Mouse (Mus musculus): ENCODE measurements around the gene Tmbim6. TPM values are rescaled to one million over a fixed set of nuclear protein-coding genes. Genes with fewer than 3 reads are reported as not detected.

The Tmbim6 gene
- total RNA-seq, 1 experiment = 436 TPM

- H3K4me1 ChIP-seq (ENCODE audit: control insufficient read depth in 2 of 2, insufficient read depth in 2 of 2, low read length in 2 of 2, poor library complexity in 1 of 2) = peaks cover 2 to 17% of the 10 kb centered on the region in 2 experiments
- H3K27ac ChIP-seq (ENCODE audit: insufficient read depth, low read depth, low read length, poor library complexity, severe bottlenecking) = no peak overlapping the region
- in situ Hi-C loops (cut with MboI; ENCODE audit: low sequenced_read_pairs in 2 of 2, unreplicated experiment in 2 of 2) = no loop called here
- peak overlapping the region; percentile 67 for H3K9ac ChIP-seq (ENCODE audit: insufficient read depth, low read depth, low read length, poor library complexity, severe bottlenecking)
- no peaks in the 10 kb centered on the region for H3K9me3 ChIP-seq (ENCODE audit: control insufficient read depth, insufficient read depth, low read depth, low read length)
- H3K36me3 ChIP-seq (ENCODE audit: control insufficient read depth, insufficient read depth, low read length, poor library complexity, severe bottlenecking) = no peaks in the 10 kb centered on the region
- H3K4me3 ChIP-seq (ENCODE audit: insufficient read depth in 1 of 2, low read depth in 1 of 2, low read length in 2 of 2, poor library complexity in 1 of 2, severe bottlenecking in 1 of 2) = peak overlapping the region; percentile 91 to 100
- no peak for DNase-seq (ENCODE audit: low read depth, low spot score)
- TF ChIP-seq ZNF384 (IDR thresholded peaks at IDR 0.05; ENCODE audit: low read depth, low read length) (no peak), ZC3H11A (IDR thresholded peaks at IDR 0.05; ENCODE audit: borderline replicate concordance, low read depth, low read length) (no peak), MAFK (IDR thresholded peaks at IDR 0.05; ENCODE audit: insufficient read depth, low read depth, low read length) (no peak), HCFC1 (IDR thresholded peaks at IDR 0.05; ENCODE audit: borderline replicate concordance, insufficient read depth, low read length) (no peak), CHD2 (IDR thresholded peaks at IDR 0.05; ENCODE audit: low read depth, low read length) (no peak)
Measured at GRCm38 (mm10) chr15:99456338-99456962, 63.8 kb downstream of the Tmbim6 start.

- Histone ChIP-seq H3K36me3 (ENCODE audit: control insufficient read depth, insufficient read depth, low read length, poor library complexity, severe bottlenecking) (no peaks in the 10 kb centered on the region), H3K27ac (ENCODE audit: insufficient read depth, low read depth, low read length, poor library complexity, severe bottlenecking) (peak overlapping the region; percentile 29; the same call in 1 of the 2 replicates), H3K9ac (ENCODE audit: insufficient read depth, low read depth, low read length, poor library complexity, severe bottlenecking) (peak overlapping the region; percentile 67), H3K9me3 (ENCODE audit: control insufficient read depth, insufficient read depth, low read depth, low read length) (no peaks in the 10 kb centered on the region), H3K4me3 (ENCODE audit: insufficient read depth in 1 of 2, low read depth in 1 of 2, low read length in 2 of 2, poor library complexity in 1 of 2, severe bottlenecking in 1 of 2) (peak overlapping the region; percentile 91 to 100), H3K4me1 (ENCODE audit: control insufficient read depth in 2 of 2, insufficient read depth in 2 of 2, low read length in 2 of 2, poor library complexity in 1 of 2) (peaks cover 2 to 17% of the 10 kb centered on the region in 2 experiments)
- DNase-seq (ENCODE audit: low read depth, low spot score) = peak; percentile 62
- TF ChIP-seq CHD2 (IDR thresholded peaks at IDR 0.05; ENCODE audit: low read depth, low read length) = no peak
- TF ChIP-seq ZNF384 (IDR thresholded peaks at IDR 0.05; ENCODE audit: low read depth, low read length) = no peak
- no peak for TF ChIP-seq ZC3H11A (IDR thresholded peaks at IDR 0.05; ENCODE audit: borderline replicate concordance, low read depth, low read length)
- TF ChIP-seq HCFC1 (IDR thresholded peaks at IDR 0.05; ENCODE audit: borderline replicate concordance, insufficient read depth, low read length) = no peak
- in situ Hi-C loops (cut with MboI; ENCODE audit: low sequenced_read_pairs in 2 of 2, unreplicated experiment in 2 of 2) = no loop called here
Measured at GRCm38 (mm10) chr15:99456963-99457605, 64.4 kb downstream of the Tmbim6 start.

- Histone ChIP-seq H3K4me1 (ENCODE audit: control insufficient read depth in 2 of 2, insufficient read depth in 2 of 2, low read length in 2 of 2, poor library complexity in 1 of 2) (peaks cover 2 to 17% of the 10 kb centered on the region in 2 experiments), H3K27ac (ENCODE audit: insufficient read depth, low read depth, low read length, poor library complexity, severe bottlenecking) (peak within 1 kb of the TSS; percentile 29; the same call in 1 of the 2 replicates), H3K36me3 (ENCODE audit: control insufficient read depth, insufficient read depth, low read length, poor library complexity, severe bottlenecking) (no peaks in the 10 kb centered on the region), H3K9me3 (ENCODE audit: control insufficient read depth, insufficient read depth, low read depth, low read length) (no peaks in the 10 kb centered on the region), H3K4me3 (ENCODE audit: insufficient read depth in 1 of 2, low read depth in 1 of 2, low read length in 2 of 2, poor library complexity in 1 of 2, severe bottlenecking in 1 of 2) (peak within 1 kb of the TSS; percentile 91 to 100), H3K9ac (ENCODE audit: insufficient read depth, low read depth, low read length, poor library complexity, severe bottlenecking) (peak within 1 kb of the TSS; percentile 67)
- peak; percentile 91 for DNase-seq (ENCODE audit: low read depth, low spot score)
- in situ Hi-C loops (cut with MboI; ENCODE audit: low sequenced_read_pairs in 2 of 2, unreplicated experiment in 2 of 2) = no loop called here
- no peak for TF ChIP-seq HCFC1 (IDR thresholded peaks at IDR 0.05; ENCODE audit: borderline replicate concordance, insufficient read depth, low read length)
- no peak for TF ChIP-seq CHD2 (IDR thresholded peaks at IDR 0.05; ENCODE audit: low read depth, low read length)
- no peak for TF ChIP-seq ZC3H11A (IDR thresholded peaks at IDR 0.05; ENCODE audit: borderline replicate concordance, low read depth, low read length)
- no peak for TF ChIP-seq ZNF384 (IDR thresholded peaks at IDR 0.05; ENCODE audit: low read depth, low read length)
- no peak for TF ChIP-seq MAFK (IDR thresholded peaks at IDR 0.05; ENCODE audit: insufficient read depth, low read depth, low read length)
Measured at GRCm38 (mm10) chr15:99457606-99458401, 65.1 kb downstream of the Tmbim6 start, which contains the start of gene Nckap5l. Gene Nckap5l (minus strand): TSS chr15:99457748.

Other genes starting within 250 kb of the Tmbim6 start
- 2.9 and 6.6 TPM in 2 replicates for gene Kcnh3, start 168.0 kb upstream of the Tmbim6 start, total RNA-seq (2012; rRNA removed)
- 113 and 127 TPM in 2 replicates for gene Mcrs1, start 140.9 kb upstream of the Tmbim6 start, total RNA-seq (2012; rRNA removed)
- 42.4 and 86.2 TPM in 2 replicates for gene Prpf40b, start 97.8 kb upstream of the Tmbim6 start, total RNA-seq (2012; rRNA removed)
- 0.37 and 0.40 TPM in 2 replicates for gene Fam186b, start 97.0 kb upstream of the Tmbim6 start, total RNA-seq (2012; rRNA removed)
- gene Fmnl3, start 22.4 kb upstream of the Tmbim6 start, total RNA-seq (2012; rRNA removed) = 13.4 and 16.8 TPM in 2 replicates
- 5.9 and 6.3 TPM in 2 replicates for gene Nckap5l, start 64.9 kb downstream of the Tmbim6 start, total RNA-seq (2012; rRNA removed)
- gene Bcdin3d, start 81.8 kb downstream of the Tmbim6 start, total RNA-seq (2012; rRNA removed) = 36.1 and 47.5 TPM in 2 replicates
- 0.69 and 0.89 TPM in 2 replicates for gene Faim2, start 135.3 kb downstream of the Tmbim6 start, total RNA-seq (2012; rRNA removed)
- not detected in 2 replicates for gene Aqp2, start 186.2 kb downstream of the Tmbim6 start, total RNA-seq (2012; rRNA removed)
- 1.6 and 2.9 TPM in 2 replicates for gene Aqp5, start 197.9 kb downstream of the Tmbim6 start, total RNA-seq (2012; rRNA removed)
- gene Aqp6, start 208.5 kb downstream of the Tmbim6 start, total RNA-seq (2012; rRNA removed) = 0.36 and 0.69 TPM in 2 replicates

All from ES-E14 (cell line).